Mouse (Mus musculus) lung, adult 2 months (tissue): ENCODE results near the gene Tenm3.

Experiments used
- CTCF ChIP-seq: fragments of 200-500 bp; IDR thresholded peaks from 2 replicates; pipeline ENCODE4 v1.5.1; 2011; ENCODE audit warnings: mild to moderate bottlenecking, low read length, control low read depth; ENCODE audit not compliant: insufficient read depth
- POLR2A ChIP-seq: fragments of 200-500 bp; IDR thresholded peaks from 2 replicates; pipeline ENCODE4 v1.6.1; 2011; ENCODE audit warnings: low read depth, mild to moderate bottlenecking, control low read depth, low read length, borderline replicate concordance; ENCODE audit errors: extremely low read depth

GRCm38 (mm10) chr8:48560227-48560626 is 283.5 kb downstream of the Tenm3 start:
- TF ChIP-seq CTCF (no peak), POLR2A (no peak)
